Mouse (Mus musculus): ENCODE data around the gene Ctxn1.

- TF ChIP-seq GATA1 (IDR thresholded peaks at IDR 0.05; ENCODE audit: borderline replicate concordance, low read length) (no peak), CTCF (IDR thresholded peaks at IDR 0.05; ENCODE audit: low read depth, low read length) (no peak)
Measured at GRCm38 (mm10) chr8:4229784-4230183, 29.3 kb downstream of the Ctxn1 start.

Measured in G1E (cell line).